Mouse (Mus musculus) C2C12 (cell line): ENCODE data around the gene Ttc30b.

ENCODE experiments used
- CEBPB ChIP-seq: IDR thresholded peaks from one replicate; pipeline ENCODE4 v1.6.1; 2011; ENCODE audit warnings: low read depth, mild to moderate bottlenecking, control low read depth, moderate library complexity
- CTCF ChIP-seq: IDR thresholded peaks from one replicate; pipeline ENCODE4 v1.5.1; 2011; ENCODE audit not compliant: control insufficient read depth, insufficient read depth, insufficient read length
- MAX ChIP-seq: IDR thresholded peaks from one replicate; pipeline ENCODE4 v1.6.1; 2011; ENCODE audit warnings: mild to moderate bottlenecking, control low read depth
- MYOD1 ChIP-seq: IDR thresholded peaks from one replicate; pipeline ENCODE4 v1.6.1; 2011; ENCODE audit warnings: low read depth; ENCODE audit not compliant: control insufficient read depth, insufficient read length

GRCm38 (mm10) chr2:75964972-75965371 lies 26.6 kb upstream of the Ttc30b start:
- TF ChIP-seq CTCF: no peak
- TF ChIP-seq MAX: no peak
- TF ChIP-seq MYOD1: no peak
- TF ChIP-seq CEBPB: no peak
